Mouse (Mus musculus): Measurements from ENCODE around the gene Ppp4r1.

- TF ChIP-seq CTCF (IDR thresholded peaks at IDR 0.05; ENCODE audit: low read depth) (no peak), EP300 (IDR thresholded peaks at IDR 0.05; ENCODE audit: low read depth) (no peak)
These were observed 75.2 kb downstream of the Ppp4r1 start for GRCm38 (mm10) chr17:65857617-65858016.

All from heart, postnatal 0 days (tissue).